Mouse (Mus musculus) G1E (cell line): ENCODE data around the gene Tma7. TPM values are rescaled to one million over a fixed set of nuclear protein-coding genes. Genes with fewer than 3 reads are reported as not detected.
A peak's percentile ranks its signal among the peaks of the same experiment; 100 is the strongest.

Experiments
- ATAC-seq: 2 replicates; pipeline ENCODE4 v1.8.0; 2016; ENCODE audit warnings: mild to moderate bottlenecking; ENCODE audit not compliant: insufficient number of reproducible peaks, poor library complexity, low FRiP score, severe bottlenecking; ENCODE audit errors: extremely low read depth
- DNase-seq: peaks from one replicate; pipeline ENCODE4 v3.0.0; 2012; ENCODE audit warnings: low spot score
- H3K27me3 ChIP-seq: 2 replicates; pipeline ENCODE4 v1.6.1; 2012; ENCODE audit warnings: mild to moderate bottlenecking, low read length, inconsistent platforms; ENCODE audit not compliant: insufficient read depth
- H3K36me3 ChIP-seq: replicated peaks from 2 replicates; pipeline ENCODE3; 2012; ENCODE audit warnings: mild to moderate bottlenecking, inconsistent platforms
- H3K4me1 ChIP-seq: 2 replicates; pipeline ENCODE4 v1.6.1; 2012; ENCODE audit warnings: low read depth, low read length, inconsistent platforms, mixed read lengths; ENCODE audit not compliant: insufficient read depth
- H3K4me3 ChIP-seq: 2 replicates; pipeline ENCODE4 v1.5.1; 2012; ENCODE audit warnings: low read depth, mild to moderate bottlenecking, inconsistent platforms, low read length, moderate library complexity, mixed read lengths
- H3K9me3 ChIP-seq: replicated peaks from 2 replicates; pipeline ENCODE4 v1.6.1; 2012; ENCODE audit warnings: inconsistent platforms
- CTCF ChIP-seq: IDR thresholded peaks from 2 replicates; pipeline ENCODE4 v1.5.1; 2012; ENCODE audit warnings: low read depth, low read length, inconsistent platforms, mixed read lengths
- GATA1 ChIP-seq: IDR thresholded peaks from 2 replicates; pipeline ENCODE4 v1.6.1; 2012; ENCODE audit warnings: borderline replicate concordance, low read length, inconsistent platforms, mixed read lengths
- GATA2 ChIP-seq: IDR thresholded peaks from 2 replicates; pipeline ENCODE4 v1.6.1; 2012; ENCODE audit warnings: low read depth, low read length, inconsistent platforms, borderline replicate concordance
- POLR2AphosphoS5 ChIP-seq: IDR thresholded peaks from 2 replicates; pipeline ENCODE4 v1.6.1; 2012; ENCODE audit warnings: low read depth, low read length, inconsistent platforms; ENCODE audit not compliant: insufficient replicate concordance
- TAL1 ChIP-seq: conservative IDR thresholded peaks from 2 replicates; pipeline ENCODE4 v1.6.1; 2012; ENCODE audit warnings: low read depth, low read length, inconsistent platforms, mixed read lengths
- polyA plus RNA-seq: library from polyadenylated mRNA; stranded (reverse); fragments of >175 nt; gene quantifications from 2 replicates; pipeline ENCODE4 v1.2.3, GENCODE M21; 2012
- total RNA-seq, 2 experiments: library from RNA; stranded (forward) in 1 of 2; stranded (reverse) in 1 of 2; fragments of 200-1000 nt in 1 of 2; fragments of >200 nt in 1 of 2; fragmentation: Nextera tagmentation in 1 of 2; gene quantifications; 2 replicates each; pipeline ENCODE4 v1.2.3; 2014 to 2017

Gene Tma7
- total and polyA plus RNA-seq, 3 experiments = 230 to 429 (median 413) TPM

- H3K27me3 ChIP-seq = peaks cover 7% of the 10 kb centered on the region; the same call in 1 of the 2 replicates
- H3K4me3 ChIP-seq = peak within 1 kb of the TSS; percentile 89
- H3K4me1 ChIP-seq = peaks cover 33% of the 10 kb centered on the region
- TF ChIP-seq GATA1 (no peak), TAL1 (no peak), GATA2 (no peak), POLR2AphosphoS5 (no peak), CTCF (no peak)
- peak; percentile 74 for DNase-seq
- peak; percentile 78 for ATAC-seq
- peaks cover 12% of the 10 kb centered on the region for H3K36me3 ChIP-seq
- H3K9me3 ChIP-seq = no peaks in the 10 kb centered on the region
These were observed 44.1 kb downstream of the Tma7 start, which contains the start of gene Shisa5 for GRCm38 (mm10) chr9:109038086-109038895. TSS of gene Shisa5 (plus strand) at chr9:109038565.

GRCm38 (mm10) chr9:109032435-109032834, 50.0 kb downstream of the Tma7 start:
- H3K36me3 ChIP-seq = peaks cover 27% of the 10 kb centered on the region
- TF ChIP-seq POLR2AphosphoS5 = no peak
- no peak for TF ChIP-seq GATA2
- ATAC-seq = no peak
- H3K27me3 ChIP-seq = no peaks in the 10 kb centered on the region; the same call in 1 of the 2 replicates
- H3K4me1 ChIP-seq = peaks cover 12% of the 10 kb centered on the region
- no peaks in the 10 kb centered on the region for H3K9me3 ChIP-seq
- H3K4me3 ChIP-seq = no peak overlapping the region
- DNase-seq = no peak

GRCm38 (mm10) chr9:109031686-109032085, 50.7 kb downstream of the Tma7 start:
- H3K9me3 ChIP-seq = no peaks in the 10 kb centered on the region
- peaks cover 35% of the 10 kb centered on the region for H3K36me3 ChIP-seq
- ATAC-seq = no peak
- DNase-seq = no peak
- TF ChIP-seq TAL1 = no peak
- TF ChIP-seq GATA1 = no peak
- TF ChIP-seq GATA2 = no peak
- no peak for TF ChIP-seq POLR2AphosphoS5
- no peak for TF ChIP-seq CTCF
- H3K4me1 ChIP-seq = peaks cover 12% of the 10 kb centered on the region
- H3K4me3 ChIP-seq = no peak overlapping the region
- H3K27me3 ChIP-seq = no peaks in the 10 kb centered on the region; the same call in 1 of the 2 replicates

- Histone ChIP-seq H3K9me3 (no peaks in the 10 kb centered on the region), H3K36me3 (peaks cover 38% of the 10 kb centered on the region), H3K4me3 (no peak overlapping the region), H3K27me3 (no peaks in the 10 kb centered on the region; the same call in 1 of the 2 replicates), H3K4me1 (peaks cover 12% of the 10 kb centered on the region)
- ATAC-seq (no peak), DNase-seq (no peak)
- no peak for TF ChIP-seq POLR2AphosphoS5
- TF ChIP-seq TAL1 = no peak
- TF ChIP-seq CTCF = no peak
- no peak for TF ChIP-seq GATA2
- TF ChIP-seq GATA1 = no peak
These were observed 51.4 kb downstream of the Tma7 start for GRCm38 (mm10) chr9:109031001-109031400.

GRCm38 (mm10) chr9:109030312-109030711, 52.1 kb downstream of the Tma7 start:
- H3K4me1 ChIP-seq = peaks cover 12% of the 10 kb centered on the region
- H3K9me3 ChIP-seq = no peaks in the 10 kb centered on the region
- no peak for ATAC-seq
- H3K36me3 ChIP-seq = peaks cover 45% of the 10 kb centered on the region
- TF ChIP-seq GATA1 (no peak), CTCF (no peak), POLR2AphosphoS5 (no peak), TAL1 (no peak), GATA2 (no peak)
- H3K27me3 ChIP-seq = no peaks in the 10 kb centered on the region; the same call in 1 of the 2 replicates
- no peak overlapping the region for H3K4me3 ChIP-seq
- DNase-seq = no peak

- no peak for DNase-seq
- ATAC-seq = no peak
- Histone ChIP-seq H3K4me1 (peaks cover 12% of the 10 kb centered on the region), H3K4me3 (no peak overlapping the region), H3K27me3 (no peaks in the 10 kb centered on the region; the same call in 1 of the 2 replicates), H3K36me3 (peaks cover 52% of the 10 kb centered on the region), H3K9me3 (no peaks in the 10 kb centered on the region)
- TF ChIP-seq CTCF = no peak
- no peak for TF ChIP-seq GATA2
- no peak for TF ChIP-seq TAL1
- TF ChIP-seq GATA1 = no peak
- no peak for TF ChIP-seq POLR2AphosphoS5
These were observed 53.5 kb downstream of the Tma7 start for GRCm38 (mm10) chr9:109028919-109029318.

GRCm38 (mm10) chr9:109028421-109028820, 54.0 kb downstream of the Tma7 start:
- H3K36me3 ChIP-seq = peaks cover 55% of the 10 kb centered on the region
- ATAC-seq = no peak

More at GRCm38 (mm10) chr9:109028421-109028820, 54.0 kb downstream of the Tma7 start:
- H3K4me1 ChIP-seq = peaks cover 12% of the 10 kb centered on the region
- H3K9me3 ChIP-seq = no peaks in the 10 kb centered on the region
- TF ChIP-seq GATA2 (no peak), TAL1 (no peak), POLR2AphosphoS5 (no peak), CTCF (no peak), GATA1 (no peak)
- no peaks in the 10 kb centered on the region; the same call in 1 of the 2 replicates for H3K27me3 ChIP-seq
- DNase-seq = no peak
- H3K4me3 ChIP-seq = no peak overlapping the region
